Mouse (Mus musculus) forelimb bud, embryonic 11.5 days (tissue): ENCODE measurements at regions not wholly inside any gene's neighbourhood (a gene's known extent, or its start where the extent isn't known, plus 50 kb on each side); places are given as distances from the start of the nearest gene placed in this dataset.
A peak's percentile ranks its signal among the peaks of the same experiment; 100 is the strongest.

Experiments
- DNase-seq: peaks from one replicate; pipeline ENCODE4 v3.0.0-alpha.2; 2012; ENCODE audit warnings: low read depth, low spot score

GRCm38 (mm10) chr3:70097813-70098212, 90.4 kb downstream of the Otol1 start:
- no peak for DNase-seq

- DNase-seq = no peak
These were observed 94.7 kb downstream of the Otol1 start for GRCm38 (mm10) chr3:70102091-70102490.

DNA sequence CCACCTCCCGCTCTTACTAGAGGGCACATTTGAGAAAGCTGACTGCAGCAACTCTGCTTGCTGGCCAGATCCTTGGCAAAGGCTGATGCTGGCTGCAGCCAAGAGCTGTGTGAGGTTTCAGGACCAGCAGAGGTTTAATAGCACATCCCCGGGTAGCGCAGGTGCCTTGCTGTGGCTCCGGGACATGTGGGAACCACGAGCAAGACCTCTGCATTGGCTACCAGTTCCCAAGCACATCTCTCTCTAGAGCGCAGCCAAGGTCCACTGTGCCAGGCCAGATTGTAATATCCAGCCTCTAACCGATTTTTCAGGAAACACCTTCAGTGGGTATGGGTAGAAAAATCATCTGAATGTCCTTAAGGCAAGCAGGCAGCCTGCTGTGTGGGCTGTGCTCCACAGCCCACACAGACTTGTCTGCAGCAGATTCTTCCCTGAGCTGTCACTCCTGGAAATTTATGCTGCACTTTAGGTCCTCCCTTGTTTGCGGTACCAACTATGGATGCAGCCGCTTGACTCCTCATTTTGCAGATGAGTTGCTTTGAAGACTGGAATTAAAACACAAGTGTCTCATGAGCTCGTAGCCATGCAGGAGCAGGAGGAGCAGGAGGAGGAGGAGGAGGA, 95.3 kb downstream of the Otol1 start:
- DNase-seq = no peak

- peak; percentile 88 for DNase-seq
These were observed 96.8 kb downstream of the Otol1 start for GRCm38 (mm10) chr3:70103983-70104827.

DNA sequence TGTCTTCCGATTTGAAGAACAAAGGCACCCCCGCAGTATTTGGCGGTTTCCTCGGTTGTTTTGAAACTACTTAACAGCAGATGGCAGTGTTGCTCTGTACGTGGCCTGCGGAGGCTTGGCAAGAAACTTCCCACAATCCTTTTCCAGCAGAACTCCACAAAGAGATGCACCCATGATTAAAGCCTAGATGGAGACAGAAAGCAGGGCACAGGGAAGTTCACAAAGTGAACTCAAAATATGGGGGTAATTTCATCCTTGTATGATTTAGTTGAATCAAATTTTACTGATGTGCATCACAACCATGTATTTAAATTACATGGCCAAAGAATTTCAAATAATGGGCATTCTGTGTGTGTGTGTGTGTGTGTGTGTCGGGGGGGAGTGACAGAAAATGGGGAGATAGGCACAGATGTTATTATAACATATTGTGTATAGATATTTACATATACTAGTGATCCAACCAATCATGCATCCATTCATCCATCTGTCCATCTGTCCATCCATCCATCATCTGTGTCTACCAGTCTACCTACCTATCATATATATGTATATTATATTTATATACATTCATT, 97.5 kb downstream of the Otol1 start:
- peak; percentile 82 for DNase-seq

DNA sequence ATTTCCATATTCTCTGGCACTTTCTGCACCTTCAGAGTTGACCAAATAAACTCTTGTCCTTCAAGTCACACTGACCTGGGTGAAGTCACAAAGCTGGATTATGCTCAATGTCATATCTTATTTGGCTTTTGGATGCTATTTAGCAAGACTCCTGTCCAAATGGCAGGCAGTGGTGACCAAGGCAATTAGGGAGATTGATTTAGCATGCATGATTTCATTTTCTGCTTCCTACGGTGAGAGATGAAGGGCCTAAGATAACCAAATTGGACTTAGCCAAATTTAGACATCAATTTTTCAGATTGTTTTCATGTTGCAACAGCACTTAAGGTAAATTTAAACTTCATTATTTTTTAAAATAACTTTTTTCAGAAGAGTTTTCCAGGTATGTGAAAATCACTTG, 98.1 kb downstream of the Otol1 start:
- DNase-seq = no peak

DNA sequence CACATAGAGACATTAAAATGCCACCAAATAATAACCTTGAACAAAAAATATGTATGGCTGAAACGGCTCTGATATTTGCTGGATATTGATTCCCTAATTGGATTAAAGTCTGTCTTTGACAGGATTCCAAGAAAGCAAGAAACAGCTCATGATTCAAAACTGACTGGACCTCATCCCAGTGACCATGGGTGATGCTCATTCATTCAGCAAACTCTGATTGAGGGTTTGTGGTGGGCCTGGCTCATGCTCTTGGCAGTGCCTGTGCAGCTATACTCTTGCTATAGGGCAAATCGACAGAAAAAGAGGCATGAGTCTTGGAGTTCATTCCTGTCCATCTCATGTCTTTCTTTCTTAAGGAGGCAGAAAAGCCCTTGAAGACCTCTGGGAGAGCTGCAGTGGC, 98.7 kb downstream of the Otol1 start:
- no peak for DNase-seq

DNA sequence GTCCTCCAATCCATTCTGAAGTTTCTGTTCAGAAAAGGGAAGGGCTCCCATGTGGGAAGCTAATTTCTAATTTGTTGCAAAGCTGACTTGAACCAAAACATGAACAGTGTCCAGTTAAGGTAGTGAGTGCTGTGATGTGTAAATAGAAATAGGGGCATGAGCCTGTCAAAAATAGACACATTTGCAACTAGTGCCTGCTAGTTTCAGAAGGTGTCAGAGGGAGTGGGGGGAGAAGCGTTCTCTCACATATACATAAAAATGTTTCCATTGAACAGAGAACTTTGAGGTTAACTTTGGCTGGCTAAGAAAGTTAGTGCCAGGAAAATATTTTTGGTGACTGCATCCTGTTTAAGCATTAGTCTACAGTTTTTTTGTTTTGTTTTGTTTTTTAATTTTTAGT, 118.8 kb downstream of the Otol1 start:
- DNase-seq = no peak

DNA sequence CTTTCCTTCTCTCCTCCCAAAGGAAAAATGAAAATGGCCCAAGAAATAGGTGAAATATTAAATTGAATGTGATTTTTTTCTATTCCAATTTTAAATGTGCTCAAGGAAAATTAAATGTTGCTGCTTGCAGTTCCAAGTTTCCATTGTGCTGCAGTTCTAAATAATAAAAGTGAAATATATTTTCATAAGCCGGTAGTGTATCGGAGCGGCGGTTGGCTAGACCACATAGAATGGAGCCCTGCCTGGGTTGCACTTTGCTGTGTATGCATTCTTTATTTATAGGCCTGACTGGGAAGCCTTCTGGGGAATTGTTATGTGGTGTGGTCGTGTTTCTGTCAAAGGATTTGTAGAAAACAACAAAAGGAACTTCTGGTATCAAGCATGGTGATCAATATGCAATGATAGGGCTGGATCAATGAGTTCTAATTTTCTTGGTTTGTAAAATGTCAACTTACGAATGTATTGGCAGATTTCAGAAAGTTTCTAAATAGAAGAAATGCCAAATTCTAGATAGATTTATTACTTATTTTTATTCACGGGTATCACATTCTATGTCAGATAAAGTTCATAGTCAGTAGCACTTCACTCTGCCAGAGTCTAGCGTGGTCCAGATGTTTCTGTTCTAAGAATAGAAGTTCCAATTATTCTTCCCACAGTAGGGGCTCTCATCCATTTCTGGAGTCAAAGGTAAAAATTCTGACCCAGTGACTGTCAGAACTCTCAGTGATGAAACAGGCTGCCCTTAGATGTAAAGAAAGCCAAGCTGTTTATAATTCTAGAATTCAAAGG, 123.0 kb downstream of the Otol1 start:
- no peak for DNase-seq

GRCm38 (mm10) chr3:70134963-70135362, 127.5 kb downstream of the Otol1 start:
- peak; percentile 44 for DNase-seq

- no peak for DNase-seq
These were observed 131.1 kb downstream of the Otol1 start for GRCm38 (mm10) chr3:70138488-70138887.

DNA sequence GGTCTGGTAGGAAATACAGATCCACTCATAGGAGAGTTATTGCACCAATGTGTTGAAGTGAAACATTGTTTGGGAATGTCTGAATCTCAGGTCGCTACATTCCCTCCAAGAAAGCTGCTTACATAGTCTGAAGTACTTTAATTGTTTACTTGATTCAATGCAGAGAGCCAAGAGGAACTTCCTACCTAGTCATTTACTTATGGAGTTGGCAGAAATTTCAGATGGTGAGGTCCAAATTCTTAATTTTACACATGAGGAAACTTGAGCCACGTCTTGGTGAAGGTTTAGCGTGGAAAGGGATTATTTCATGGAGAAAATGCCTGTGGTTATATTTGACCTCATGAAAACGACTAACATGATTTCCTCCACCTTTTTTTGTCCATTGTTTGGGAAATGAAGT, 131.5 kb downstream of the Otol1 start:
- no peak for DNase-seq

DNA sequence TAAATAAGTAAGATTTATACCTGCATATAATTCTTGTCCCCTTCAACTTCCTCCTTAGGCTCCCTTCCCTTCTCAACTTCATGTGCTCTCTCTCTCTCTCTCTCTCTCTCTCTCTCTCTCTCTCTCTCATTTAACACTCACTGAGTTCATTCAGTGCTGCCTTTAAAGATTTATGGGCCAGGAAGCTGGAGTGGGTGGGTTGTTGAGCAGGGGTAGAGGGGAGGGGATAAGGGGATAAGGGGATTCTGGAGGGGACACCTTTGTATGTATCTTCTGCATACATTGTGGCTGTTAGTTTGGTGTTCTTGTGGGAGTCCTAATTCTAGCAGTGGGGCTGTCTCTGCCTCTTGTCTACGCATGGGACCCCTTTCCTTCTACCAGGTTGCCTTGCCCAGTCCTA, 138.3 kb downstream of the Otol1 start:
- DNase-seq = no peak

- no peak for DNase-seq
These were observed 143.7 kb downstream of the Otol1 start for GRCm38 (mm10) chr3:70151156-70151555.

GRCm38 (mm10) chr3:70160043-70160442, 152.6 kb downstream of the Otol1 start:
- no peak for DNase-seq

DNA sequence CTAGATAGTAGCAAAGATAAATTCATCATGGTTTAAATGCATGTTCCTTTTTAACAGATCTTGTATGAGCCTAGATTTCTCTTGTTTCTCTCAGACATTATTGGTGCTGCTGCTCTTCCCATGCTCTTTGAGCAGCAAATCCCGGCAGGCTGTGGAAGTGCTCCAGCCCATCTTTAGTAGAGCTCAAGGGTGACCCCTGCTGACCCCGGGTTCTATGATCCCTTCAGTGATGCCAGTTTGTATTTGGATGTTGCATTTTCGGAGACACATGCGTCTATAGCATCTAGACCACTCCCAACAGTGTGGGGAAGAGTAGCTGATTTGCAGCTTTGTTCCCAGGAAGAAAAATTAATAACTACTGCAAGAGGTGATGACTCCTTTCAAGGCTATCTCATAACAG, 164.3 kb downstream of the Otol1 start:
- no peak for DNase-seq

- DNase-seq = no peak
These were observed 169.0 kb downstream of the Otol1 start for GRCm38 (mm10) chr3:70176391-70176790.

- no peak for DNase-seq
These were observed 174.2 kb downstream of the Otol1 start for GRCm38 (mm10) chr3:70181611-70182010.

DNA sequence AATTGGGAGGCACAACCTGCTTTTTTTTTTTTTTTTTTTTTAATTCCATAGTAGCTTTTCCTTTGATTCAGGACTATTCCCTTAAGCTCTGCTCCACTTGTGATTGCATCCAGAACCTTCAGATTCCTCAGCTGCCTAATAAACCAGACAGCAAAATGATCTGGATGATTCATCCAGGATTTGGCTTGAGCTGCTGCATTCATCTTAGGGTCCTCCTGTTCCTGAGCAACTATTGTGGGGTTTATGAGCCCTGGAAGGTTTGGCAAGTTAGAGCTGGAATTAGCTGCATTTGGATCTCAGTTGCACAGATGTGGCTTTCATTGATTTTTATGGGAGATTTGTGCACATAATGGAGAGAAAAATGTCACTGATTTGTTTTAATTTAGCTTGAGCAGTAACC, 183.3 kb downstream of the Otol1 start:
- no peak for DNase-seq

- DNase-seq = no peak
These were observed 189.3 kb downstream of the Otol1 start for GRCm38 (mm10) chr3:70196671-70197070.

GRCm38 (mm10) chr3:70198890-70199289, 191.5 kb downstream of the Otol1 start:
- DNase-seq = no peak

DNA sequence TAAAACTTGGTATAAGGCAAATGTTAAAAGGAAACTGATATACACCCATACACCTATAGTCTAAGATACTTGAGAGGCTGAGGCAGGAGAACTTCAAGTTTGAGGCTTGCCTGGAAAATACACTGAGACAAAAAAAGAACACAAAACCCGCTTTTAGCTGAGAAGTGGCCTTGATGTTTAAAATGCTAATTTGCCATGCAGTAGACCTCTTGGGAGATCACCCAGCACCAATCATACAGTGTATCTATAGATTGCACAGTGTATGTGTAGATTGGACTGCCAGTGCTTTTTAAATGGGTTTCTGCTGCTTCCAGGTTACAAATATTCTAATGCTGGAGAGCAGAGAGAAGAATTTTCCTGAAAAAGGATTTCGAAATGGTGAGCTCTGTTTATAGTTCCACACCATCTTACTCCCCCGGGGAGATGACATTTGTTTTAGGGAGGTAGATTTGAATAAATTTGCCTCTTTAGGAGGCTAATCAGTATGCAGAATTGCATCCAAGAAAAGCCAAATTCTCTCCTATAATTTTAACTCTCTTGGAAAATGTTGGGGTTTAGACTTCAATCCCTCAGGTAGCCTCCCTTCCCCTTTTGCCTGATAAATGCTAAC, 194.0 kb downstream of the Otol1 start:
- DNase-seq = no peak
